Mouse (Mus musculus): ENCODE measurements around the gene Scoc. TPM values are rescaled to one million over a fixed set of nuclear protein-coding genes. Genes with fewer than 3 reads are reported as not detected.
A peak's percentile ranks its signal among the peaks of the same experiment; 100 is the strongest.

The Scoc gene
- polyA plus RNA-seq, 1 experiment from 2014 or later: 199 TPM

DNA sequence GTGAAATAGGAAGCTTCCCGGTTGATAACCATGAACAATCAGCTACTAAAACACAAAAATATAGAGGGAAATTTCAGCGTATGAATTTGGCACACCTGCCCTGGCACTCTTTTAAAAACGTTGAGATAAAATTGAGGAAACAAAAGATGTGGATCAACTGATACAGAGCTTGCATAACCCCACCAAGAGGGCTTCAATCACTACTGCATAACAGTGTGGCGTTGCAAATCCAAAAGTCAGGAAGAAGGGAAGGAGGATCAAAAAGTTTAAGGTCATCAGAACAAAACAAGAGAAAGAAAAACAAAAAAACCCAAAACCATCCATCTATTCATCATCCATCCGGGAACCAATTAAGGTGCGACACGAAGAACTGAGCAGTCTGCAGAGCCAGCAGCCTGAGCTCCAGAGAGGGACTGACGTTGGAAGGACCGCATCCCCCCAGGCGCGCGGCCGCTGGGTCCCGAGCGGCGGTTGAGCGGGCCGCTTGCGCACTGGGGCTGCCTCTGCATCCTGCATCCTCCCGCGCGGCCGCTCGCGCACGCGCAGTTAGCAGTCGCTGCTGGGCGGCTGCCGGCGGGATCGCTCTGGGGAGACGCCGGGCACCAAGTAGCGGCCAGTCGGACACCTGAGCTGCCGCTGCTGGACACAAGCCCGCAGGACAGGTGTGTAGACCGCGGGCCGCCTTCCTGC lies 68.7 kb downstream of the Scoc start, which contains the start of gene Clgn:
Gene Clgn, plus strand, starts transcription at position 552 of the 690 bp plus-strand sequence.
- Histone ChIP-seq H3K4me1 (ENCODE audit: control insufficient read depth, insufficient read depth, low read length) (no peaks in the 10 kb centered on the region), H3K27ac (ENCODE audit: low read depth, low read length) (no peak within 1 kb of the TSS), H3K4me2 (peak within 1 kb of the TSS; percentile 94), H3K36me3 (ENCODE audit: control insufficient read depth, insufficient read depth, low read length) (no peaks in the 10 kb centered on the region), H3K9ac (ENCODE audit: low read length) (peak within 1 kb of the TSS; percentile 75), H3K4me3 (ENCODE audit: low read depth, low read length) (peak within 1 kb of the TSS; percentile 62), H3K27me3 (ENCODE audit: control insufficient read depth, insufficient read depth, low read length) (peaks cover 2% of the 10 kb centered on the region; the same call in 1 of the 2 replicates), H3K9me3 (ENCODE audit: control insufficient read depth, low read length) (no peaks in the 10 kb centered on the region)
- DNase-seq (ENCODE audit: low spot score, missing footprints) (peak; percentile 98), ATAC-seq (ENCODE audit: low FRiP score) (peak; percentile 94)
- 5% methylated on average over 41 of the region's 41 CpGs for WGBS

DNA sequence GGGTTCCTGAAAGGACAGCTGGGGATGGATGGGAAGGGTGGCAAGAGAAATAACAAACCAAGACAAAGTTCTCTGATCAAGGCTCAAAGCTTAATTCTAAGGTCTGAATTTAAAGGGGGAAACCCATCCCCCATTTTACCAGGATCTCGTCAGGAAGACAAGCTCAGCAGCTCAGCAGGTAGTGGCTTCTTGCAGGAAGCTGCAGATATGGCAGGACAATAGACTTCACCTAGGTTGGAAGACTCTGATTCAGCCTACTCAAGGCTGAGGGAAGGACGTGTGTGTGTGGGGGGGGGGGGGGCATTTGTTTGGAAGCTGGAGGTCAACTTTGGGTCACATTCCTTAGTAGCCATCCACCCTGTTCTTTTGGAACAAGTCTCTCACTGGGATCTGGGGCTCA lies 75.3 kb downstream of the Scoc start:
- no peaks in the 10 kb centered on the region for H3K36me3 ChIP-seq (ENCODE audit: control insufficient read depth, insufficient read depth, low read length)
- no peak for ATAC-seq (ENCODE audit: low FRiP score)
- DNase-seq (ENCODE audit: low spot score, missing footprints): no peak
- H3K27me3 ChIP-seq (ENCODE audit: control insufficient read depth, insufficient read depth, low read length): no peaks in the 10 kb centered on the region
- 36% methylated on average over 2 of the region's 2 CpGs for WGBS
- no peak overlapping the region for H3K4me3 ChIP-seq (ENCODE audit: low read depth, low read length)
- H3K4me1 ChIP-seq (ENCODE audit: control insufficient read depth, insufficient read depth, low read length): no peaks in the 10 kb centered on the region
- H3K9me3 ChIP-seq (ENCODE audit: control insufficient read depth, low read length): no peaks in the 10 kb centered on the region
- no peak overlapping the region for H3K4me2 ChIP-seq
- no peak overlapping the region for H3K27ac ChIP-seq (ENCODE audit: low read depth, low read length)
- no peak overlapping the region for H3K9ac ChIP-seq (ENCODE audit: low read length)

DNA sequence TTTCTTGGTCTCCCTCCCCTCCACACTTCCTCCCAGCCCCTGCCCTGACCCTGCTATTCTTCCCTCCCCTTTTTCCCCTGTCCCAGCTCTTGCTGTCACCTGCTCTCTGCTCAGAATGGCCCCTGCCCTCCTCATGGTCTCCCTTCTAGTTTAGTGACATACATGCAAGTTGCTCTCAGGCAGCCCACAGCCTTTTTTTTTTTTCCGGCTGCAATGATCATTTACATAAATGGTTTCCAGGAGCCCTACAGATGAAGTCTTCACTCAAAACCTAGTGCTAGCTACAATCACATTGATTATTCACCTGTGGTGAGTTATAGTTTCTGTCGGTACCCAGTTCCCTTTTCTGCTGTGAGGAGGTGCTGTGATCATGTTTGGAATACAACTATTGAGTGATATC lies 77.2 kb downstream of the Scoc start:
- no peak overlapping the region for H3K4me2 ChIP-seq
- ATAC-seq (ENCODE audit: low FRiP score) (no peak), DNase-seq (ENCODE audit: low spot score, missing footprints) (no peak)
- no peaks in the 10 kb centered on the region for H3K9me3 ChIP-seq (ENCODE audit: control insufficient read depth, low read length)
- no peaks in the 10 kb centered on the region for H3K4me1 ChIP-seq (ENCODE audit: control insufficient read depth, insufficient read depth, low read length)
- H3K4me3 ChIP-seq (ENCODE audit: low read depth, low read length): no peak overlapping the region
- WGBS: 87% methylated on average over 2 of the region's 2 CpGs
- no peak overlapping the region for H3K9ac ChIP-seq (ENCODE audit: low read length)
- H3K27me3 ChIP-seq (ENCODE audit: control insufficient read depth, insufficient read depth, low read length): no peaks in the 10 kb centered on the region
- no peaks in the 10 kb centered on the region for H3K36me3 ChIP-seq (ENCODE audit: control insufficient read depth, insufficient read depth, low read length)
- no peak overlapping the region for H3K27ac ChIP-seq (ENCODE audit: low read depth, low read length)

DNA sequence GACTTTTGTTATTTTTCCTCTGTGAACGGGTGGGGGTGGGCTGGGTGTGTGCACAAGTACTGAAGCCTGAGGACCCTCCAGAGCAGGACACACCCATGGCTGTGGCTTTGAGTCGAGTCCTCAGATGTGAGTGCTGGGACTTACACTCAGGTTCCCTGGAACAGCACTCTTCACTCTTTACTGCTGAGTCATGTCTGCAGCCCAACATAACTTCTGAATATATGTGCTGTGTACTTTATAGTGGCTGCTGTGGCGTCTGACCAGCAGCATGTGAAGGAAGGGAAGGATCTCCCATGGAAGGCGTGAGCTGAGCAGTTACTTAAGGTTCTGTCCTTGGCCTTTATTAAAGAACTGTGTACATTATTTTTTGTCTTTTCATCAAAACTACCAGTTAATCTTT lies 78.0 kb downstream of the Scoc start:
- no peak overlapping the region for H3K4me2 ChIP-seq
- H3K27ac ChIP-seq (ENCODE audit: low read depth, low read length): no peak overlapping the region
- ATAC-seq (ENCODE audit: low FRiP score): no peak
- WGBS: 73% methylated on average over 4 of the region's 4 CpGs
- no peak overlapping the region for H3K9ac ChIP-seq (ENCODE audit: low read length)
- H3K4me3 ChIP-seq (ENCODE audit: low read depth, low read length): no peak overlapping the region
- no peaks in the 10 kb centered on the region for H3K9me3 ChIP-seq (ENCODE audit: control insufficient read depth, low read length)
- H3K4me1 ChIP-seq (ENCODE audit: control insufficient read depth, insufficient read depth, low read length): no peaks in the 10 kb centered on the region
- H3K36me3 ChIP-seq (ENCODE audit: control insufficient read depth, insufficient read depth, low read length): no peaks in the 10 kb centered on the region
- no peak for DNase-seq (ENCODE audit: low spot score, missing footprints)
- H3K27me3 ChIP-seq (ENCODE audit: control insufficient read depth, insufficient read depth, low read length): no peaks in the 10 kb centered on the region

Other genes starting within 250 kb of the Scoc start
- 0.08 TPM in 1 of 2 replicates, not detected in the other for gene Ucp1, start 168.0 kb downstream of the Scoc start, polyA plus RNA-seq (2014; fragmentation: Nextera tagmentation; extraction: Ambion mirVana)
- 28.9 and 29.8 TPM in 2 replicates for gene Elmod2, start 125.9 kb downstream of the Scoc start, polyA plus RNA-seq (2014; fragmentation: Nextera tagmentation; extraction: Ambion mirVana)
- not detected in 2 replicates for gene Mgat4d, start 109.9 kb downstream of the Scoc start, polyA plus RNA-seq (2014; fragmentation: Nextera tagmentation; extraction: Ambion mirVana)
- 5.4 and 6.1 TPM in 2 replicates for gene Clgn, start 68.5 kb downstream of the Scoc start, polyA plus RNA-seq (2014; fragmentation: Nextera tagmentation; extraction: Ambion mirVana)
- gene Olfr370, start 77.4 kb upstream of the Scoc start, polyA plus RNA-seq (2014; fragmentation: Nextera tagmentation; extraction: Ambion mirVana): not detected in 2 replicates
- 351 and 359 TPM in 2 replicates for gene Ndufb7, start 108.3 kb upstream of the Scoc start, polyA plus RNA-seq (2014; fragmentation: Nextera tagmentation; extraction: Ambion mirVana)
- 680 and 686 TPM in 2 replicates for gene Tecr, start 149.6 kb upstream of the Scoc start, polyA plus RNA-seq (2014; fragmentation: Nextera tagmentation; extraction: Ambion mirVana)
- 61.1 and 71.3 TPM in 2 replicates for gene Dnajb1, start 149.8 kb upstream of the Scoc start, polyA plus RNA-seq (2014; fragmentation: Nextera tagmentation; extraction: Ambion mirVana)
- 184 TPM in 2 replicates for gene Gipc1, start 194.3 kb upstream of the Scoc start, polyA plus RNA-seq (2014; fragmentation: Nextera tagmentation; extraction: Ambion mirVana)
- gene Ptger1, start 208.3 kb upstream of the Scoc start, polyA plus RNA-seq (2014; fragmentation: Nextera tagmentation; extraction: Ambion mirVana): 0.31 and 0.37 TPM in 2 replicates
- gene Pkn1, start 240.8 kb upstream of the Scoc start, polyA plus RNA-seq (2014; fragmentation: Nextera tagmentation; extraction: Ambion mirVana): 18.6 and 20.3 TPM in 2 replicates